Mouse (Mus musculus) gastrocnemius, postnatal 4 days (tissue): Measurements from ENCODE around the gene Dusp18. TPM values are rescaled to one million over a fixed set of nuclear protein-coding genes. Genes with fewer than 3 reads are reported as not detected.

Experiments used
- DNase-seq, 2 experiments: peaks; one replicate each; pipeline ENCODE4 v3.0.0; 2021 to 2022; ENCODE audit warnings: low spot score in 2 of 2, mixed read lengths in 2 of 2
- long read RNA-seq, 2 experiments: library from polyadenylated mRNA; stranded (forward); transcript quantifications; one replicate each; pipeline ENCODE4 v2.0.0; 2021
- total RNA-seq, 2 experiments: library from RNA; stranded (reverse); gene quantifications; 2 replicates each; pipeline ENCODE4 v1.2.3; 2021

Gene Dusp18
- total RNA-seq, result 1 to 10 TPM; 4.3 to 4.7 TPM
- long read RNA-seq, experiment 1, result 0 reads
- long read RNA-seq, experiment 2, full-length matches to known transcripts, result 4 of 4 reads
- long read RNA-seq, experiment 2, partial matches to known transcripts, result 0 of 4 reads
- long read RNA-seq, experiment 2, other reads (novel, unspliced or antisense), result 0 of 4 reads

GRCm38 (mm10) chr11:3894406-3895281, at the start of gene Dusp18, which contains the start of gene 4921536K21Rik:
Dusp18 (plus strand) TSS chr11:3895240.
4921536K21Rik (minus strand) TSS chr11:3895098.
- peak; percentile 61 to 86 for DNase-seq

- no peak for DNase-seq
These were observed 48.7 kb upstream of the Dusp18 start for GRCm38 (mm10) chr11:3846351-3846750.

GRCm38 (mm10) chr11:3849469-3850314, 45.3 kb upstream of the Dusp18 start:
- DNase-seq, result no peak

GRCm38 (mm10) chr11:3850315-3850614, 44.8 kb upstream of the Dusp18 start:
- no peak for DNase-seq

- DNase-seq, result no peak
These were observed 44.2 kb upstream of the Dusp18 start for GRCm38 (mm10) chr11:3850746-3851277.

GRCm38 (mm10) chr11:3851872-3852271, 43.2 kb upstream of the Dusp18 start:
- DNase-seq, result no peak

- no peak for DNase-seq
These were observed 42.0 kb upstream of the Dusp18 start for GRCm38 (mm10) chr11:3853031-3853430.

- peak in 1 of 2 experiments; percentile 32 for DNase-seq
These were observed 41.5 kb upstream of the Dusp18 start for GRCm38 (mm10) chr11:3853481-3854034.

- DNase-seq, result no peak
These were observed 40.9 kb upstream of the Dusp18 start for GRCm38 (mm10) chr11:3854156-3854555.

- DNase-seq, result no peak
These were observed 39.2 kb upstream of the Dusp18 start for GRCm38 (mm10) chr11:3855846-3856245.

- DNase-seq, result no peak
These were observed 37.1 kb upstream of the Dusp18 start for GRCm38 (mm10) chr11:3857902-3858301.

GRCm38 (mm10) chr11:3859778-3860177, 35.3 kb upstream of the Dusp18 start:
- no peak for DNase-seq

GRCm38 (mm10) chr11:3860361-3860760, 34.7 kb upstream of the Dusp18 start:
- DNase-seq, result no peak

GRCm38 (mm10) chr11:3862661-3863453, 32.2 kb upstream of the Dusp18 start:
- no peak for DNase-seq

- DNase-seq, result peak; percentile 49 to 66
These were observed 31.5 kb upstream of the Dusp18 start, which contains the start of gene Osbp2 for GRCm38 (mm10) chr11:3863454-3864112. Osbp2 (minus strand) TSS chr11:3863903.

- no peak for DNase-seq
These were observed 30.7 kb upstream of the Dusp18 start for GRCm38 (mm10) chr11:3864343-3864742.

- no peak for DNase-seq
These were observed 18.6 kb upstream of the Dusp18 start for GRCm38 (mm10) chr11:3876419-3876818.

GRCm38 (mm10) chr11:3878660-3879059, 16.4 kb upstream of the Dusp18 start:
- DNase-seq, result no peak

GRCm38 (mm10) chr11:3879836-3880235, 15.2 kb upstream of the Dusp18 start:
- peak; percentile 46 to 59 for DNase-seq

- DNase-seq, result no peak
These were observed 11.3 kb upstream of the Dusp18 start for GRCm38 (mm10) chr11:3883711-3884110.
